Mouse (Mus musculus) stomach, postnatal 0 days (tissue): ENCODE data around the gene Insc. TPM values are rescaled to one million over a fixed set of nuclear protein-coding genes. Genes with fewer than 3 reads are reported as not detected.

Experiments
- ATAC-seq: fragments of 200-750 bp; cut with Nextera tagmentation; 2 replicates; pipeline ENCODE4 v1.8.0; 2017; ENCODE audit not compliant: low FRiP score, low TSS enrichment
- DNase-seq: peaks from one replicate; pipeline ENCODE4 v3.0.0-alpha.2; 2016; ENCODE audit warnings: low spot score
- H3K27ac ChIP-seq: fragments of 300-500 bp; sonication (generic); replicated peaks from 2 replicates; pipeline ENCODE4 v1.5.1; 2014; ENCODE audit warnings: mild to moderate bottlenecking, control low read depth
- H3K27me3 ChIP-seq: fragments of 300-500 bp; sonication (generic); 2 replicates; pipeline ENCODE4 v1.6.1; 2014; ENCODE audit warnings: low read length; ENCODE audit not compliant: control insufficient read depth, insufficient read depth
- H3K36me3 ChIP-seq: fragments of 300-500 bp; sonication (generic); 2 replicates; pipeline ENCODE4 v1.6.1; 2014; ENCODE audit warnings: low read length, mixed read lengths; ENCODE audit not compliant: control insufficient read depth, insufficient read depth
- H3K4me1 ChIP-seq: fragments of 300-500 bp; sonication (generic); replicated peaks from 2 replicates; pipeline ENCODE4 v1.6.1; 2014; ENCODE audit warnings: antibody characterized with exemption; ENCODE audit not compliant: control insufficient read depth, insufficient read depth
- H3K4me2 ChIP-seq: fragments of 300-500 bp; sonication (generic); replicated peaks from 2 replicates; pipeline ENCODE4 v1.6.1; 2014; ENCODE audit warnings: low read depth, mild to moderate bottlenecking, control low read depth, moderate library complexity
- H3K4me3 ChIP-seq: fragments of 300-500 bp; sonication (generic); 2 replicates; pipeline ENCODE4 v1.5.1; 2014; ENCODE audit warnings: low read depth, low read length, control low read depth
- H3K9ac ChIP-seq: fragments of 300-500 bp; sonication (generic); 2 replicates; pipeline ENCODE4 v1.6.1; 2014; ENCODE audit warnings: mild to moderate bottlenecking, low read length, control low read depth, mixed read lengths
- H3K9me3 ChIP-seq: fragments of 300-500 bp; sonication (generic); 2 replicates; pipeline ENCODE4 v1.6.1; 2016; ENCODE audit warnings: low read length; ENCODE audit not compliant: control insufficient read depth
- CTCF ChIP-seq: IDR thresholded peaks from 2 replicates; pipeline ENCODE4 v1.5.1; 2016; ENCODE audit warnings: antibody characterized with exemption, low read depth, mild to moderate bottlenecking, moderate library complexity
- EP300 ChIP-seq: optimal IDR thresholded peaks from 2 replicates; pipeline ENCODE3; 2016; ENCODE audit warnings: antibody characterized with exemption
- WGBS: fragments of 180-500 bp; shearing (Covaris S2); extraction: QIAGEN DNeasy Blood & Tissue Kit; methylation state at CpG from one replicate; pipeline ENCODE4 v1.1.7; 2014; 5-methylcytosine and 5-hydroxymethylcytosine counted together
- polyA plus RNA-seq: library from polyadenylated mRNA; unstranded; fragments of >200 nt; fragmentation: Nextera tagmentation; extraction: Ambion mirVana; gene quantifications from 2 replicates; pipeline ENCODE4 v1.2.1, GENCODE M21; 2015

Gene Insc
- polyA plus RNA-seq, 1 experiment from 2014 or later = 15.8 TPM

DNA sequence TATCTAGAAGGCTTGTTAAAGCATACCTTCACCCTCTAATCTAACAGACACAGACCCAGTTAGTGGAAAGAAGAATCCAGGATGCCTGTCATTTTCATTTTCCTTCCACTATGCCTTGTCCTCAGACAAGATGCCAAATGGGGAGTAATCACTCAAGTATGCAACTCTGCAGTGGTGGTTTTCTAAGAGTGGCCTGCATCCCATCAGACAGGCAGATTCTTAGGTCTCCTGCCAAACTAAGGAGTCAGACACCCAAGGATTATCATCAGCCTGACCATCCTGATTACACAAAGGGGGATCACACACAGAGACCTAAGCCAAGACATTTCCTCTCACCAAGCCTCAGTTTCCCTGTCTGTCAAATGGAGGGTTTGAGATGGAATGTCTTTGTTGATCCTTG is 5.3 kb upstream of the Insc start:
- Histone ChIP-seq H3K27ac (no peak overlapping the region), H3K4me1 (no peaks in the 10 kb centered on the region), H3K4me3 (no peak overlapping the region), H3K27me3 (no peaks in the 10 kb centered on the region), H3K9ac (no peak overlapping the region), H3K4me2 (no peak overlapping the region), H3K9me3 (no peaks in the 10 kb centered on the region), H3K36me3 (no peaks in the 10 kb centered on the region)
- DNase-seq (no peak), ATAC-seq (no peak)
- TF ChIP-seq EP300 = no peak
- no peak for TF ChIP-seq CTCF

GRCm38 (mm10) chr7:114740360-114741165 is 2.9 kb upstream of the Insc start:
- H3K27me3 ChIP-seq = no peaks in the 10 kb centered on the region
- H3K9ac ChIP-seq = no peak overlapping the region
- H3K4me1 ChIP-seq = peaks cover 3% of the 10 kb centered on the region; the same call in 1 of the 2 replicates
- no peaks in the 10 kb centered on the region for H3K36me3 ChIP-seq
- no peak for ATAC-seq
- no peak overlapping the region for H3K27ac ChIP-seq
- no peak for DNase-seq
- H3K4me2 ChIP-seq = no peak overlapping the region
- H3K4me3 ChIP-seq = no peak overlapping the region
- WGBS = 43% methylated on average over 6 of the region's 6 CpGs
- no peak for TF ChIP-seq EP300
- peak; percentile 61 for TF ChIP-seq CTCF
- H3K9me3 ChIP-seq = no peaks in the 10 kb centered on the region

DNA sequence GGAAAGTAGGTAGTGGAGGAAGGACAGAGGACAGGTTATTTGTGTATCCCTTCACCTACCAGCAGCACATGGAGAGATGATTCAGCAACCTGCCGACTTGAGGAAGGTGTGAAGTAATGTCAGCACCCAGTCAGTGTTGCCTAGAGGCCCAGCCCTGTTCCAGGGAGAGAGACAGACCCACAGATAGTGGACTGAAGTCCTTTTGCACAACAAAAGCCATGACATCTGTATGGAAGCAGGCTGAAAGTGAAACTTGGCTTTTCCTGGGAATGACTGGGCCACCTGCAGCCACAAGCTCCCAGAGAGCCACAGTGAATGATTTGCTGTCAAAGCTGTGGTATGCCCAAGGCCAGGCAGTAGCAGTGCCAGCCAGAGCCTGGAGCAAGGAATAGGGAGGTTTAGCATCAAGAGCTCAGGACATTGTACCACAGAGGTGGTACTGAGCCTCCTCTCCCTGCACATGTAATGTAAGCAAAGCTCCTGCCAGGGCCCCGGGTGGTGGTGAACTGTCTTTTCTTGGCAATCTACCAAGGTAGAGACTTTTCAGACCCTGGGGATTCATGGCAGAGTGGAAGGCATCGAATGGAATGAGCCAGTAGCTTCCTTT is 1.2 kb downstream of the Insc start:
- H3K4me1 ChIP-seq = peaks cover 3% of the 10 kb centered on the region; the same call in 1 of the 2 replicates
- H3K9me3 ChIP-seq = no peaks in the 10 kb centered on the region
- H3K27me3 ChIP-seq = no peaks in the 10 kb centered on the region
- peak overlapping the region; percentile 40; the same call in 1 of the 2 replicates for H3K27ac ChIP-seq
- H3K4me3 ChIP-seq = no peak overlapping the region
- no peaks in the 10 kb centered on the region for H3K36me3 ChIP-seq
- DNase-seq (no peak), ATAC-seq (no peak)
- H3K9ac ChIP-seq = no peak overlapping the region
- TF ChIP-seq EP300 (no peak), CTCF (no peak)
- 0 out of 2 replicates have a peak overlapping the region, but pooled peaks have one; percentile 17 for H3K4me2 ChIP-seq
- WGBS = 41% methylated on average over 3 of the region's 3 CpGs

DNA sequence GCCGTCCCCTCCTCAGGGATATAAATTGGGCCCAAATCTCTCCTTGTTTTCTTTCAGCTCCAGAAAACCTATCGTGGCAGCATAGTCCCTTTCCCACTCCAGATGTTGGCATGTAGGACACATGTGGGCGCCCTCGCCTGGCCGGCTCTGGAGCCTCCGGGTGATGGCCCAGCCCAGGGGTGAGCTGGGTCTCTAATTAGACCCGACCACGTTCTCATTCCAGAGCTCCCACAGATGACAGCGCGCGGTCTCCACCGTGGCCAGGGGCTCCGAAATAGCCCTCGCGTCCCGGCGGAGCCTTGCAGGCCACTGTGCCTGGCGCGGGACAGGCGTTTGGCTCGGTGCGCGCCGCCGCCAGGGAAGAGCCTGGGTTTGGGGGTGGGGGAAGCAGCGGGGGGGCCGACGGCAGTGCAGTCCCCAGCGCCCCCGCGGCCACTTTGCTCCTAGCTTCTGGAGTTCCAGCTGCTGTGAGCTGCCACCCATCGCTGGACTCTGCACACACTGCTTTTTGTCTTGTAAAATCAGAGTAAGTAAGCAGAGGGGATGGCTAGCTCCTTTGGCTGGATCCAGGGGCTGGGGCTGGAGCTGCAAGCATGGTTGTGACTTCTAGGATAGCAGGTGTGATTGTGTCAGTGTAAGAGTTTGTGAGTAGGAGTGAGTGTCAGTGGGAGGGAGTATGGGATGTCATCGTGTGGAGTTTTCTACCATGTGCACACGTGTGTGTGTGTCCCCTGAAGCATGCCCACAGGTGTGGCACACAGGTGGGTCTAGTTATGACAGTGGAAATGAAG is 2.2 kb downstream of the Insc start:
- 6% methylated on average over 33 of the region's 34 CpGs for WGBS
- DNase-seq (peak; percentile 21), ATAC-seq (no peak)
- H3K9ac ChIP-seq = peak overlapping the region; percentile 61
- H3K27me3 ChIP-seq = no peaks in the 10 kb centered on the region
- H3K9me3 ChIP-seq = no peaks in the 10 kb centered on the region
- peak overlapping the region; percentile 54 for H3K4me2 ChIP-seq
- TF ChIP-seq CTCF (peak; percentile 49), EP300 (no peak)
- H3K4me1 ChIP-seq = peaks cover 3% of the 10 kb centered on the region; the same call in 1 of the 2 replicates
- peak overlapping the region; percentile 31 for H3K4me3 ChIP-seq
- no peaks in the 10 kb centered on the region for H3K36me3 ChIP-seq
- H3K27ac ChIP-seq = 0 out of 2 replicates have a peak overlapping the region, but pooled peaks have one; percentile 40

DNA sequence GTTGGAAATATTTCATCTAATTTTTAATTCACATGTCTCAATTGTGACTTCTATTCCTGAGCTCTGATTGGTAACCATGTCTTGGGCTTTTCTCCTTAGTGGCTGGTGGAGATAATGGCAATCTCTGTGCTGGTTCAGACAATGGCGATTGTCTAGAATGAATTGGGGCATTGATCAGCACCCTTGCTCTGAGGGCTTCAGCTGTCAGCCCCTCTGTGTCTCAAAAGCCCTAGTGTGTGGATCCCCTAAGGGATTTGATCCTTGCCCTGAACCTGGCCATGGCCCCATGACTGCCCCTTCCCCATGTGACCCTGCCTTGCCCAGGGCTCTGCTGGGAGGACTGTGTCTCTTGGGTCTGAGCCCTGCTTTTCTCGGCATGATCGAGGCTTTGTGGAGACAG is 4.1 kb downstream of the Insc start:
- TF ChIP-seq CTCF (no peak), EP300 (no peak)
- 78% methylated on average over 3 of the region's 3 CpGs for WGBS
- Histone ChIP-seq H3K9me3 (no peaks in the 10 kb centered on the region), H3K27ac (no peak overlapping the region), H3K4me1 (peaks cover 3% of the 10 kb centered on the region; the same call in 1 of the 2 replicates), H3K36me3 (no peaks in the 10 kb centered on the region), H3K4me3 (no peak overlapping the region), H3K9ac (no peak overlapping the region), H3K4me2 (no peak overlapping the region), H3K27me3 (no peaks in the 10 kb centered on the region)
- ATAC-seq = no peak
- DNase-seq = no peak
